Mouse (Mus musculus): ENCODE results near the gene Ankrd10.
"Not testable (repeated sequence)": the region's sequence is repeated elsewhere in the genome, so short reads cannot be mapped to it uniquely, and the experiment has no call there.

Gene Ankrd10

GRCm38 (mm10) chr8:11614126-11614835, 21.3 kb downstream of the Ankrd10 start:
- no peak for DNase-seq (ENCODE audit: low spot score)

GRCm38 (mm10) chr8:11608848-11609247, 26.7 kb downstream of the Ankrd10 start:
- no peak for DNase-seq (ENCODE audit: low spot score)

DNA sequence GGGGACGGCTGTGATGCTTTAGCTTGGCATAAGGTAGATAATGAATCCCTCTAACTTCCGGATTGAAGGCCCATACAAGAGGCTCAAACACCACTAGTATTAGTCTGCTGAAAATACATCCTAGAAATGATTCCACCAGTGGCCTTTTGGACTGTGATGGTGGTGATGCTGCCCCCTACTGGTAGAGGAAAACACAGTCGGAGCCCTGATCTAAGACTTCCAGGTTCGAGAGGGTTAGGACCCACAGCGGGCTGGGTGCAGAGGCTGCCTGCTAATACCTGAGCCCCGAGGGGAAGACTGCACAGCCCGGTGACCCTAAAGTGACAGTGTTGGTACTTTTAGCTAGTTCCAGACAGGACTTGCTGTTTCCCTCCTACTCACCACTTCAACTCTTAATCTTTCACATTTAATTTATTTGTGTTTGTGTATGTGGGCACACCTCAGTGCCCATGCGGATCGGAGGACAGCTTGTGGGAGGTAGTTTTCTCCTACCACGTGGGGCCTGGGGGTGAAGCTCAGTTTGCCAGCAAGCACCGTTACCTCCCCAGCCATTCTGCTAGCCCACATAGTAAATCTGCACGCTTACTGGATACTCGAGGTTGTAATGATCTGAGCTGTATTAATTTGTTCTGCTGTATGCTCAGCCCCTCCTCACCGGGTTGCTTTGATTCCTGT, 33.4 kb downstream of the Ankrd10 start:
- peak; percentile 87 for DNase-seq (ENCODE audit: low spot score)

- no peak for DNase-seq (ENCODE audit: low spot score)
Observed at GRCm38 (mm10) chr8:11600301-11600951, 35.1 kb downstream of the Ankrd10 start.

GRCm38 (mm10) chr8:11593222-11593884, 42.2 kb downstream of the Ankrd10 start:
- no peak for DNase-seq (ENCODE audit: low spot score)

DNA sequence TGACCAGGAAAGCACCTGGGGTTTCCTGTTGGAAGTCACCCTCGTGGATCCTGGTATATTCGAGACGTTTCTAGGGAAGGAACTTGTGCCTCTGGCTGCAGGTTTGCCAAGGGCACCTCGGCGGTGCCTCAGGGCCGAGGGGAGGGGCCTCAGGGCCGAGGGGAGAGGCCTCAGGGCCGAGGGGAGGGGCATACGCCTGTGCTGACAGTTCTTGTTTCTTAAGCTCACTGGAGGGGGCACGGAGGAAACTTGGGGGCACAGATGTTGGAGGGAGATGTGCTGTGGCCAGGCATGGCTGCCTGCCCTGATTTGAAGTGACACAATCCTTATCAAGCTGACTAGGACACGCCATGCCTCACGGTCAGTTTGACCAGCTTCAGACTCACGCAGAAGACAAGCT, 43.3 kb downstream of the Ankrd10 start:
- peak; percentile 24 for DNase-seq (ENCODE audit: low spot score)

DNA sequence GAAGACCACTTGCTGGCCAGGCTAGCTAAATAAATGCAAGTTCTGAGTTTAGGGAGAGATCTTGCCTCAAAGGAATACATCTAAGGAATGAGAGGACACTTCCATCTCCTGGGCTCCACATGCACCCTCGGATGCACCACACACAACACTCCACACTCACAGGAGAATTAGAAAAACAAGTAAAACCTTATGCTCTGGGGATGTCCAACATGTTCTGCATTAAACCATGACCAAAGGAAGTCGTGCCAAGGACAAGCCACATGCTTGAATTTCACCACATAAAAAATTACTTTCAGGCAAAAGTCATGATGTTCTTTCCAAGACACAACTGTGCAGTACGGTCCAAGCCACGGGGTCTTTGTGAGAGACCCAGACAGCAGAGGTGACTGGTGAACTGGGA, 43.7 kb downstream of the Ankrd10 start:
- DNase-seq (ENCODE audit: low spot score) = no peak

DNA sequence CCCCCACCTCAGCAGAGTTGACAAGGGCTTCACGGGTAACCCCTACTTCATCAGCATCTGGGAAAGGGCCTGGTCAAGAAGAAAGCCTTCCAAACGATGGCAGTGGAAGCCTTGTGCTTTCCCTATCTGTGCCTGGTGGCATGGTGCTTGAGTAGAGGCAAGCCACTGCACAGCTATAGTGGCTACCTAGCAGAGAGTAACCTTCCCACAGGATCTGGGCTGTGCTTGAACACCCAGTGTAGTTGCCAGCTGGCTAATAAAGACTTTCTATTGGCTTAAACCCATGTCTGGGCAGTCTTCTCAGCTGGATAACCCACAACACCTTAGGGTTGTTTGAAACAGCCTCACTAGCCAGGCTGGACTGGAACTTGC, 49.2 kb downstream of the Ankrd10 start:
- DNase-seq (ENCODE audit: low spot score) = no peak

- no peak for DNase-seq (ENCODE audit: low spot score)
Observed at GRCm38 (mm10) chr8:11585513-11586373, 49.8 kb downstream of the Ankrd10 start.

DNA sequence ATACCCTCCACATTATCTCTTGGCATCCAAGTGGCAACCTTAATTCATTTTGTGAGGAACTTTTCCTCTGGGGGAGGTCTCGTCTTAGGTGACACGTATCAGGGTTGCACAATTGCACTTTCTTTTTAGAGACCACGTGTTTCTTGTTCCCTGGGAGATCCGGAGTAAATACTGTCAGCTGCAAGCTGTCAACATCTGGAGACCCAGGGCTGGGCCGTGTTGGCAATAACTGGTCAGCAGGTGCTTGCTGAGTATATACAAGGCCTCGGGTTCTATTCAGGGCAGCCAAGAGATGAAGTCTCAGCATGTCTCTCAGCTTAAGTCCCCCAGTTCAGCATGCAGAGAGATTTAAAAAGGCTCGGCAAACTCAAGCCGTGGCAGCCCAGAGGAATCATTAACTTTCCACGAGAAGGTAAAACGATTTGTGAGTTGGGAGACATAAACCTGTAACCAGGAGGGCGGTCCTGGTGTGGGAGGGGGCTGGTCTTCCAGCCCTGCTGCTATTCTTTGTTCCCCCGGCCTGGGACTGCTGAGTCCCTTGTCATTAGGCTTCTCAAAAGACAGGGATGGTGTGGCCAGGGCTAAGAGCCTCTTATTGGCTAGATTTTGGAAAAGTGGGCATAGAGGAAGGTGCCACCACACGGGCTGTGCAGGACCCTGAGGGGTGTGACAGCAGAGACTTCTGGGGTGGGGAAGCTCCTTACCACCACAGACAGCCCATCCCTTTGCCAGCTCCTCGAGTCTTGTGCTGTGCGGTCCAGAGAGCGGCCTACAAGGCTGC, 59.8 kb downstream of the Ankrd10 start:
- no peak for DNase-seq (ENCODE audit: low spot score)

DNA sequence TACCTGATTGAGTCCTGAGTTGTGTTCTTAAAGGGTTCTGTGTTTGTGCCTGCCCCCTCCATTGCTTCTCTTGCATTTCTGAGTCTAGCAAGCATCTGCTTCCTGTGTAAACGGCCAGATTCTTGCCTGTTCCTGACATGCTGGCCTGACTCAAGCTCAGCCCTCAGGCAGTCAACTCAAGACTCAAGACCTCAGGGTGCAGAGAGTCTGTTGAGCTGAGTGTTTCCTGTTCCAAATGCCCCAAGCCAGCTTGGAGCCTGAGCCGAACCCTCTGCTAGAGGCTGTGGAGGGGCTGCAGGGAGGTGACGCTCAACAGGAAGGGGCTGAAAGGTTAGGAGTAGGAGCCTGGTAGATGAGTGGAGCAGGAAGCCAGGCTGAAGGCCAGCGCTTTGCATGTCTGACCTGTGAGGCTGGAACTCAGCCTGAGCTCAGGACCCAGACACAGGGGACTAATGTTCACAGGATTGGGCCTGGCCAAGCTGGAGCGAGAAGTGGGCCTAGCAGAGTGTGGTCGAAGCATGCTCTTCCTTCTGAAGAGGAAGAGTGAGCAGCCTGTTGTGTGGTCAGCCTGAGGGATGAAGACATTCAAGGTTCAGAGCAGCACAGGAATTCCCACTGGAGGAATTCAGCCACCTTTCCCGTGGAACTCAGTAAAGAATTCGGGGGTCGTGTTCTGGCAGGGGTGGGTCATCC, 60.5 kb downstream of the Ankrd10 start:
- DNase-seq (ENCODE audit: low spot score) = no peak

DNA sequence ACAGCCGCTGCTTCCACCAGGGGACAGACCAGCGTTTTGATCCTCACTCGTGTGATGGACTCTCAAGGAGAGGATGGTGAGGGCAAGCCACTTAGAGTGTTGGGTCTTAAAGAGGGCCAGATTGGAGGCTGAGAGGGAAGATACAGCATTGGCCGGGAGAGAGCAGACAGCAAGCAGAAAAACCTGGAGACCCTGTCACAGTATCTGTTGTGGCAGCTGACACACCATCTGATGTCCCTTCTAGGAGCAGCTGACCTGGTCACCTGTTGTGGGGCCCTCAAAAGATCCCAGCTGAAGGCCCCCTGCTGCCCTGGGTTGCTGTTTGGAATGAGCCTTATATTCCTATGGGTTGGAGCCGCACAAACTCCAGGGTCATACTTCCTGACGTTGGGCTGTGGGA, 63.1 kb downstream of the Ankrd10 start:
- no peak for DNase-seq (ENCODE audit: low spot score)

DNA sequence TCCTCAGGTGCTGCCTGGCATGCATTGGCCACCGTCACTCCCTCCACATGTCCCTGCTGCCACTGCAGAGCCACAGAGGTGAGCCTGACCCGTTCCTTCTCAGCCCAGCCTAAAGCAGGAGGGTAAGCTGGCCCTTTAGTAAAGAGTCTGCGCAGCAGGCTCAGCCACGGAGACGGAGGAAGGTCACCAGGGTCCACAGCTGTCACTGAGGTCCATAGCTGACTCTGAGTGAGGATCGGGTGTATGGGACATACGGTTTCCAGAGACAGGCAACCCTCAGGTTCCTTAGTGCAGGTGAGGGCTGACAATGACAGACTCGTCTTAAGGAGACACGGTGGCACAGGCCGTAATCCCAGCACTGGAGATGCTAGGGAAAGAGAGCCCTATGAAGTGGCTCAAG, 63.6 kb downstream of the Ankrd10 start:
- DNase-seq (ENCODE audit: low spot score) = no peak

DNA sequence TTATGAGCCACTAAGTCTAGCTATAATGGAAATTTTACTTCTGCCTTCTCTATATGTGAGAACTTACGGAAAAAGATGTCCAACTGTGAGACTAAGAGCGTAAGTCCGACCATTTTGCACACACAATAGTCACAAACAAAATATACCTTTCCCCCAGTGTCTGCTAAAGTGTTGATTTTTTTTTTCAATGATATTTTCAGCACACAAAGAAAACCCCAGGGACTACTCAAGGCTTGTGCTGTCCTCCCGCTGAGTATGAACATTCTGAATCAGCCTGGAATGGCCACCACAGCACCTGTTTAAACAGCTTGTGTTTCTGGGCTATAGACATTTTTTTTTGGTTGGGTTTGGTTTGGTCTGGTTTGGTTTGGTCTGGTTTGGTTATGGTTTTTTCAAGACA, 64.8 kb downstream of the Ankrd10 start:
- no peak for DNase-seq (ENCODE audit: low spot score)

- DNase-seq (ENCODE audit: low spot score) = no peak
Observed at GRCm38 (mm10) chr8:11569260-11570097, 66.1 kb downstream of the Ankrd10 start.

DNA sequence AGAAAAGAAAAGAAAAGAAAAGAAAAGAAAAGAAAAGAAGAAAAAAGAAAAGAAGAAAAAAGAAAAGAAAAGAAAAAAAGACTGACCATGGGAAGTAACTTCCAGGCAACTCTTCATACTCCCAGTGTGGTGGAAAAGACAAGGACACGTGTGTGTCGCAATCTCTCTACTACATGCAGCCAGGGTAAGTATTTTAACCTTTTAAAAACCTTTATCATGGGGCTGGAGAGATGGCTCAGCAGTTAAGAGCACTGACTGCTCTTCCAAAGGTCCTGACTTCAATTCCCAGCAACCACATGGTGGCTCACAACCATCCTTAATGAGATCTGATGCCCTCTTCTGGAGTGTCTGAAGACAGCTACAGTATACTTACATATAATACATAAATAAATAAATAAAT, 67.4 kb downstream of the Ankrd10 start:
- not testable (repeated sequence) for DNase-seq (ENCODE audit: low spot score)

DNA sequence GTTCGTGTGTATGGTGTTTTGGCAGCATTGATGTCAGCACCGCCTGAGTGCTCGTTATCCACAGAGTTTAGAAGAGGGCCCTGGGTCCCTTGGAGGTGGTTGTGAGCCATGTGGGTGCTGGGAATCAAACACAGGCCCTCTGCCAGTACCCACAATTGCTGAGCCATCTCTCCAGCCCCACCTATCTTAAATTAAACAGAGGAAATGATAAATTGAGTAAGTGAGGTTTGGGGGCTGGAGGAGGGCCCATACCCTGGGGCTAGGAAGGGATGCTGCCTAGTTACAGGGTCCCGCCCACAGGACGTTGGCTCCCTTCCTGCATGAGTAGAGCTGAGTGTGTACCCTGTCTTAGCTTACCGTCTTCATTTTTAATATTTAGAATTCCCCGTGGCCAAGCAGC, 70.8 kb downstream of the Ankrd10 start:
- DNase-seq (ENCODE audit: low spot score) = no peak

- no peak for DNase-seq (ENCODE audit: low spot score)
Observed at GRCm38 (mm10) chr8:11564236-11564635, 71.3 kb downstream of the Ankrd10 start.

Data from retina, embryonic 14.5 days (tissue).